Mouse (Mus musculus) intestine, embryonic 16.5 days (tissue): Measurements from ENCODE around the gene H1fnt. TPM values are rescaled to one million over a fixed set of nuclear protein-coding genes. Genes with fewer than 3 reads are reported as not detected.

Experiments
- ATAC-seq: fragments of 200-750 bp; cut with Nextera tagmentation; 2 replicates; pipeline ENCODE4 v1.8.0; 2017; ENCODE audit warnings: moderate TSS enrichment, moderate library complexity
- H3K27ac ChIP-seq: fragments of 300-500 bp; sonication (generic); 2 replicates; pipeline ENCODE4 v1.5.1; 2014; ENCODE audit warnings: mild to moderate bottlenecking, low read length
- H3K27me3 ChIP-seq: fragments of 300-500 bp; sonication (generic); replicated peaks from 2 replicates; pipeline ENCODE4 v1.6.1; 2014; ENCODE audit warnings: low read length, control low read depth, mixed read lengths; ENCODE audit not compliant: control insufficient read depth, insufficient read depth
- H3K36me3 ChIP-seq: fragments of 300-500 bp; sonication (generic); 2 replicates; pipeline ENCODE4 v1.6.1; 2014; ENCODE audit warnings: low read length, control low read depth; ENCODE audit not compliant: control insufficient read depth, insufficient read depth
- H3K4me1 ChIP-seq: fragments of 300-500 bp; sonication (generic); 2 replicates; pipeline ENCODE4 v1.6.1; 2014; ENCODE audit warnings: low read length, control low read depth, mixed read lengths; ENCODE audit not compliant: control insufficient read depth, insufficient read depth
- H3K4me2 ChIP-seq: fragments of 300-500 bp; sonication (generic); 2 replicates; pipeline ENCODE4 v1.6.1; 2014; ENCODE audit warnings: low read depth, low read length, control low read depth
- H3K4me3 ChIP-seq: fragments of 300-500 bp; sonication (generic); 2 replicates; pipeline ENCODE4 v1.5.1; 2014; ENCODE audit warnings: mild to moderate bottlenecking, low read length
- H3K9ac ChIP-seq: fragments of 300-500 bp; sonication (generic); 2 replicates; pipeline ENCODE4 v1.6.1; 2014; ENCODE audit warnings: low read depth, low read length
- H3K9me3 ChIP-seq: fragments of 300-500 bp; sonication (generic); 2 replicates; pipeline ENCODE4 v1.6.1; 2016; ENCODE audit warnings: low read length, control low read depth; ENCODE audit not compliant: control insufficient read depth
- WGBS: fragments of 180-500 bp; shearing (Covaris S2); extraction: QIAGEN DNeasy Blood & Tissue Kit; methylation state at CpG from one replicate; pipeline ENCODE4 v1.1.7; 2014; 5-methylcytosine and 5-hydroxymethylcytosine counted together
- polyA plus RNA-seq: library from polyadenylated mRNA; unstranded; fragments of >200 nt; fragmentation: Nextera tagmentation; extraction: Ambion mirVana; gene quantifications from 2 replicates; pipeline ENCODE4 v1.2.1, GENCODE M21; 2015

H1fnt gene
- not detected in 2 replicates for polyA plus RNA-seq

GRCm38 (mm10) chr15:98257193-98257592, at the start of gene H1fnt:
Gene H1fnt (minus strand): TSS chr15:98257293.
- no peak for ATAC-seq
- Histone ChIP-seq H3K27ac (no peak within 1 kb of the TSS), H3K4me2 (no peak within 1 kb of the TSS), H3K9me3 (no peaks in the 10 kb centered on the region), H3K4me3 (no peak within 1 kb of the TSS), H3K36me3 (no peaks in the 10 kb centered on the region), H3K27me3 (no peaks in the 10 kb centered on the region), H3K9ac (no peak within 1 kb of the TSS), H3K4me1 (no peaks in the 10 kb centered on the region)
- 77% methylated on average over 8 of the region's 8 CpGs for WGBS

GRCm38 (mm10) chr15:98295628-98296551, 38.8 kb upstream of the H1fnt start, which contains the start of gene Zfp641:
Gene Zfp641 (minus strand): TSS chr15:98296161.
- H3K4me1 ChIP-seq, result 0 out of 2 replicates have a peak, but pooled peaks cover 3% of the 10 kb centered on the region
- H3K9ac ChIP-seq, result peak within 1 kb of the TSS; percentile 77
- H3K27ac ChIP-seq, result no peak within 1 kb of the TSS
- H3K27me3 ChIP-seq, result no peaks in the 10 kb centered on the region
- peak within 1 kb of the TSS; percentile 91 for H3K4me2 ChIP-seq
- no peaks in the 10 kb centered on the region for H3K9me3 ChIP-seq
- H3K36me3 ChIP-seq, result no peaks in the 10 kb centered on the region
- 3% methylated on average over 53 of the region's 60 CpGs for WGBS
- H3K4me3 ChIP-seq, result peak within 1 kb of the TSS; percentile 62
- peak; percentile 60 for ATAC-seq

- Histone ChIP-seq H3K36me3 (no peaks in the 10 kb centered on the region), H3K27me3 (no peaks in the 10 kb centered on the region), H3K27ac (no peak overlapping the region), H3K4me1 (0 out of 2 replicates have a peak, but pooled peaks cover 3% of the 10 kb centered on the region), H3K9ac (no peak overlapping the region), H3K9me3 (no peaks in the 10 kb centered on the region), H3K4me2 (no peak overlapping the region), H3K4me3 (no peak overlapping the region)
- 94% methylated on average over 8 of the region's 8 CpGs for WGBS
- ATAC-seq, result no peak
Observed at GRCm38 (mm10) chr15:98293651-98294050, 36.6 kb upstream of the H1fnt start.

DNA sequence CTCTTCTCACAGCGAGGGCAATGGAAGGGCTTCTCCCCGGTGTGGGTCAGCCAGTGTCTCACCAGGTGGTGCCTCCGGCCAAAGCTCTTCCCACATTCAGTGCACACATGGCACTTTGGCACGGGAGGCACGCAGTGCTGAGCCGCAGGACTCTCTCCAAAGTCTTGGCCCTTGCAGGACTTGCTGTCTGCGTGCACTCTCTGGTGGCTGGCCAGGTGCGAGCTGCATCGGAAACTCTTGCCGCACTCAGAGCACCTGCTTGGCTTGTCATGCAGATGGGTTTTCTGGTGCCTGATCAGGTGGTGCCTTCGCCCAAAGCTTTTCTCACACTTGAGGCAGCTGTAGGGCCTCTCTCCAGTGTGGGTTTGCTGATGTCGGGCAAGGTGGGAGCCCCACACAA, 31.5 kb upstream of the H1fnt start:
- H3K36me3 ChIP-seq, result no peaks in the 10 kb centered on the region
- H3K9me3 ChIP-seq, result no peaks in the 10 kb centered on the region
- H3K4me2 ChIP-seq, result no peak overlapping the region
- no peaks in the 10 kb centered on the region for H3K4me1 ChIP-seq
- no peak overlapping the region for H3K9ac ChIP-seq
- 79% methylated on average over 12 of the region's 12 CpGs for WGBS
- H3K4me3 ChIP-seq, result no peak overlapping the region
- no peak overlapping the region for H3K27ac ChIP-seq
- no peak for ATAC-seq
- 0 out of 2 replicates have a peak, but pooled peaks cover 3% of the 10 kb centered on the region for H3K27me3 ChIP-seq

DNA sequence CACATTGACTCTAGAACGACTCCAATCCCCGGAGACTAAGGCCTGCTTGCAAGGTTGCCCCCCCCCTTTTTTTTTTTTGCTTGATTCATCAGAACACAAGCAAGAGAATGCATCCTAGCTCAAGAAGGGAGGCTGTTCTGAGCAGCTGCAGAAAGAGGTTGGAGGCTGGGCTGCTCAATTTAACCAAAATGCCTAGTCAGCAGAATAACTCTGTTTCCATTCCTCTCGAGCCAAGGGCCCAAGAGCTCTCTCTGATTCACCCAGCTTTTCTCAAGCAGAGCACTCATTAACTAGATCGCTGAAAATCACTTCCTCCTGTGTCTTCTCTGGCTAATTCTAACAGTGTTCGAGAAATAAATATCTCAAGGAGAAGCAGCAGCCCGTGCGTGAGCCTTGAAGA, 29.3 kb upstream of the H1fnt start:
- 0 out of 2 replicates have a peak, but pooled peaks cover 3% of the 10 kb centered on the region for H3K27me3 ChIP-seq
- H3K36me3 ChIP-seq, result no peaks in the 10 kb centered on the region
- H3K9ac ChIP-seq, result no peak overlapping the region
- WGBS, result 62% methylated on average over 7 of the region's 7 CpGs
- no peak overlapping the region for H3K4me2 ChIP-seq
- H3K9me3 ChIP-seq, result no peaks in the 10 kb centered on the region
- no peaks in the 10 kb centered on the region for H3K4me1 ChIP-seq
- ATAC-seq, result no peak
- H3K4me3 ChIP-seq, result no peak overlapping the region
- no peak overlapping the region for H3K27ac ChIP-seq

DNA sequence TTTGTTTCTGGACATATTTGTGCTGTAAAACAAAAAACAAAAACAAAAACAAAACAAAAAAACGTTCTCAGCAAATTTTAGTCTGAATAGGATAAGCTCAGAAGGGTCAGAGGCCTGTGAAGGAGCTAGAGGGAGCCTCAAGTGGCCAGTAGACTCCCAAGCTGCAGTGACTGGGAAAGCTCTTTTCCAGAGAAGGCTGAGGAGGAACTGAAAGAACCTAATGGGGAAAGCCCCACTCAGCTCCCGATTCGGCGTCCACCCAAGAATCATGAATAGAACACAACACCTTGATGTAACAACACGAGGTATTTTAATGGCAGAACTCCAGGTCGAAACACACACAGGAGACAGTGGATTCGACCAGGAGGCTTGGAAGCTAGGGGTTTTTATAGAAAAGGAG, 683 bp upstream of the H1fnt start:
- no peaks in the 10 kb centered on the region for H3K27me3 ChIP-seq
- no peak overlapping the region for H3K4me2 ChIP-seq
- H3K4me1 ChIP-seq, result no peaks in the 10 kb centered on the region
- no peaks in the 10 kb centered on the region for H3K9me3 ChIP-seq
- WGBS, result 87% methylated on average over 7 of the region's 7 CpGs
- no peak overlapping the region for H3K4me3 ChIP-seq
- H3K9ac ChIP-seq, result no peak overlapping the region
- H3K36me3 ChIP-seq, result no peaks in the 10 kb centered on the region
- H3K27ac ChIP-seq, result no peak overlapping the region
- no peak for ATAC-seq

GRCm38 (mm10) chr15:98256271-98256670, 822 bp downstream of the H1fnt start:
- H3K9me3 ChIP-seq, result no peaks in the 10 kb centered on the region
- H3K27me3 ChIP-seq, result no peaks in the 10 kb centered on the region
- H3K4me1 ChIP-seq, result no peaks in the 10 kb centered on the region
- 92% methylated on average over 13 of the region's 13 CpGs for WGBS
- H3K36me3 ChIP-seq, result no peaks in the 10 kb centered on the region
- ATAC-seq, result no peak
- H3K9ac ChIP-seq, result no peak overlapping the region
- no peak overlapping the region for H3K4me2 ChIP-seq
- H3K4me3 ChIP-seq, result no peak overlapping the region
- no peak overlapping the region for H3K27ac ChIP-seq

- Histone ChIP-seq H3K9me3 (no peaks in the 10 kb centered on the region), H3K27ac (no peak overlapping the region), H3K4me3 (no peak overlapping the region), H3K27me3 (no peaks in the 10 kb centered on the region), H3K4me2 (no peak overlapping the region), H3K4me1 (no peaks in the 10 kb centered on the region), H3K36me3 (no peaks in the 10 kb centered on the region), H3K9ac (no peak overlapping the region)
- no peak for ATAC-seq
- 91% methylated on average over 4 of the region's 4 CpGs for WGBS
Observed at GRCm38 (mm10) chr15:98235442-98235841, 21.7 kb downstream of the H1fnt start.

GRCm38 (mm10) chr15:98234350-98234749, 22.7 kb downstream of the H1fnt start, which contains the start of gene Olfr286:
Gene Olfr286 (minus strand): TSS chr15:98234450.
- Histone ChIP-seq H3K27me3 (no peaks in the 10 kb centered on the region), H3K9ac (no peak within 1 kb of the TSS), H3K9me3 (no peaks in the 10 kb centered on the region), H3K4me1 (no peaks in the 10 kb centered on the region), H3K4me3 (no peak within 1 kb of the TSS), H3K36me3 (no peaks in the 10 kb centered on the region), H3K4me2 (no peak within 1 kb of the TSS), H3K27ac (no peak within 1 kb of the TSS)
- no peak for ATAC-seq
- WGBS, result 82% methylated on average over 4 of the region's 4 CpGs
